ENCODE assay signal across 28 mouse cellular contexts in the genomic region with DNA sequence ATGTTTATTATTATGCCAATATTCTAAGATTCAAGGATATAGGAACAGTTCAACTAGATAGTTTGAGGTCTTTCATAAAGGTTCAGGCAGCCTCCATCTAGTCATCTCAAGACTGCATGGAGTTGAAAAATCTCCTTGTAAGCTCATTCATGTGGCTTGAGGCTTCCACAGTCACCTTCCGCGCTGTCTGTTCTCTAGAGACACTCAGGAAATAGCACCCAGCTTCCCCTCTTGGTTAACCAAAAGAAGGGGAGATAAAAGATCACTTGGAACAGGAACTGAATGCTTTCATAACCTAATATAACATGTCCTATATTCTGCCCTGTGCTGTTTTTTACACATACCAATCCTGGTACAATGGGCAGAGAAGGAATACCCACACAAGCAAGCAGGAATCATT.
A peak's percentile ranks its signal among the peaks of the same experiment; 100 is the strongest.
DNase-seq lines count a peak whose midpoint lies in the region; ATAC-seq lines count a peak whose summit lies in the region.
"Had no signal": no experiment of that assay in that cellular context is flagged by ENCODE, and none has a peak within 500 bp of the region (broad histone marks: within the 10 kb centered on the region; RNA-seq: fewer than 3 reads in every experiment).

No protein-coding gene starts in this region.

- no peaks in the 10 kb centered on the region for H3K4me1 ChIP-seq in midbrain, embryonic 15.5 days
- H3K4me1 ChIP-seq: embryonic facial prominence, embryonic 13.5 days; embryonic facial prominence, embryonic 15.5 days had no signal

- peak; percentile 11 for DNase-seq in 416B (ENCODE audit: low read depth)
- DNase-seq in c-Kit-positive CD71-negative TER-119-negative erythroid progenitor cells, embryonic 14.5 days (ENCODE audit: low read depth) = peak; percentile 10
- no peak for DNase-seq in cerebellum, adult 11-12 months
- DNase-seq in left cerebral cortex, postnatal 36 days (ENCODE audit: low spot score in 2 of 2) = no peak
- no peak for DNase-seq in frontal cortex, postnatal 14 days (ENCODE audit: low spot score in 2 of 2)
- DNase-seq: adrenal gland, adult 2 months; adrenal gland, postnatal 10 days; adrenal gland, postnatal 25 days; B cell, adult 2 months; cerebellum, adult 18-20 months; cerebellum, adult 9-10 months; cerebellum, postnatal 10 days; cerebellum, postnatal 25 days; embryo, embryonic 11 days had no signal

- H3K9me3 ChIP-seq in midbrain, embryonic 15.5 days = 0 out of 2 replicates have a peak, but pooled peaks cover 2% of the 10 kb centered on the region
- H3K9me3 ChIP-seq: embryonic facial prominence, embryonic 15.5 days; forebrain, embryonic 12.5 days; G1E had no signal

- H3K4me3 ChIP-seq in midbrain, embryonic 15.5 days = no peak overlapping the region
- H3K4me3 ChIP-seq: embryonic facial prominence, embryonic 13.5 days; embryonic facial prominence, embryonic 15.5 days; erythroblast, embryonic 14.5 days; forebrain, embryonic 10.5 days; forebrain, embryonic 12.5 days had no signal

- ATAC-seq in granulocyte monocyte progenitor cell, adult 5-6 weeks (replicated peaks; ENCODE audit: poor library complexity, severe bottlenecking) = peak; percentile 83
- peak; percentile 81 for ATAC-seq in megakaryocyte, adult 5-6 weeks (ENCODE audit: poor library complexity, severe bottlenecking)
- ATAC-seq in midbrain, embryonic 15.5 days (replicated peaks) = no peak
- ATAC-seq: activated CD4-positive, CD25-positive, alpha-beta regulatory T cell, adult 4 months; CD4-positive, CD25-positive, alpha-beta regulatory T cell, adult 4 months; forebrain, embryonic 14.5 days; forebrain, embryonic 16.5 days; Patski had no signal

- intact Hi-C loops in left cerebral cortex, postnatal 36 days (cut with DNase I) = no loop called here

- no peaks in the 10 kb centered on the region for H3K36me3 ChIP-seq in midbrain, embryonic 15.5 days (replicated peaks)
- H3K36me3 ChIP-seq: embryonic facial prominence, embryonic 13.5 days; embryonic facial prominence, embryonic 15.5 days; forebrain, embryonic 10.5 days; forebrain, embryonic 12.5 days; G1E had no signal

- no peak overlapping the region for H3K27ac ChIP-seq in midbrain, embryonic 15.5 days
- H3K27ac ChIP-seq: embryonic facial prominence, embryonic 13.5 days; embryonic facial prominence, embryonic 15.5 days; forebrain, embryonic 10.5 days; forebrain, embryonic 12.5 days had no signal

- H3K9ac ChIP-seq in midbrain, embryonic 15.5 days = no peak overlapping the region
- H3K9ac ChIP-seq: embryonic facial prominence, embryonic 13.5 days; embryonic facial prominence, embryonic 15.5 days; forebrain, embryonic 12.5 days had no signal

- 90% methylated on average over 2 of the region's 2 CpGs for WGBS in midbrain, embryonic 15.5 days

- no peaks in the 10 kb centered on the region for H3K27me3 ChIP-seq in midbrain, embryonic 15.5 days (replicated peaks)
- H3K27me3 ChIP-seq: embryonic facial prominence, embryonic 13.5 days; embryonic facial prominence, embryonic 15.5 days; forebrain, embryonic 12.5 days had no signal

- no peak overlapping the region for H3K4me2 ChIP-seq in midbrain, embryonic 15.5 days
- H3K4me2 ChIP-seq: embryonic facial prominence, embryonic 13.5 days; embryonic facial prominence, embryonic 15.5 days; forebrain, embryonic 12.5 days had no signal

Comparison
In these comparisons a context has a peak if more than half of its experiments do, and no peak if none do; other contexts are left out.
1. DNase-seq: peak in 416B (single experiment) and c-Kit-positive CD71-negative TER-119-negative erythroid progenitor cells, embryonic 14.5 days (single experiment); none in cerebellum, adult 11-12 months (single experiment), left cerebral cortex, postnatal 36 days (0 of 2) and frontal cortex, postnatal 14 days (0 of 2).